Mouse (Mus musculus) heart, embryonic 16.5 days (tissue): ENCODE measurements around the gene Mill2. TPM values are rescaled to one million over a fixed set of nuclear protein-coding genes. Genes with fewer than 3 reads are reported as not detected.

Experiments
- ATAC-seq: fragments of 200-750 bp; cut with Nextera tagmentation; replicated peaks from 2 replicates; pipeline ENCODE4 v1.8.0; 2017; ENCODE audit warnings: moderate number of reproducible peaks; ENCODE audit not compliant: insufficient read depth, low FRiP score; ENCODE audit errors: extremely low read depth
- H3K27ac ChIP-seq: fragments of 300-500 bp; sonication (generic); 2 replicates; pipeline ENCODE4 v1.5.1; 2014; ENCODE audit warnings: mild to moderate bottlenecking, low read length, control low read depth, moderate library complexity
- H3K27me3 ChIP-seq: fragments of 300-500 bp; sonication (generic); 2 replicates; pipeline ENCODE4 v1.6.1; 2014; ENCODE audit warnings: low read length, mixed read lengths; ENCODE audit not compliant: control insufficient read depth, insufficient read depth
- H3K36me3 ChIP-seq: fragments of 300-500 bp; sonication (generic); 2 replicates; pipeline ENCODE4 v1.6.1; 2014; ENCODE audit not compliant: control insufficient read depth, insufficient read depth
- H3K4me1 ChIP-seq: fragments of 300-500 bp; sonication (generic); 2 replicates; pipeline ENCODE4 v1.6.1; 2014; ENCODE audit warnings: low read length, mixed read lengths; ENCODE audit not compliant: control insufficient read depth, insufficient read depth
- H3K4me2 ChIP-seq: fragments of 300-500 bp; sonication (generic); 2 replicates; pipeline ENCODE4 v1.6.1; 2014; ENCODE audit warnings: low read depth, mild to moderate bottlenecking, control low read depth, low read length
- H3K4me3 ChIP-seq: fragments of 300-500 bp; sonication (generic); 2 replicates; pipeline ENCODE4 v1.5.1; 2014; ENCODE audit warnings: mild to moderate bottlenecking, control low read depth, low read length
- H3K9ac ChIP-seq: fragments of 300-500 bp; sonication (generic); 2 replicates; pipeline ENCODE4 v1.6.1; 2014; ENCODE audit warnings: low read length, control low read depth
- H3K9me3 ChIP-seq: fragments of 300-500 bp; sonication (generic); replicated peaks from 2 replicates; pipeline ENCODE4 v1.6.1; 2016; ENCODE audit warnings: low read length; ENCODE audit not compliant: control insufficient read depth
- WGBS: fragments of 180-500 bp; shearing (Covaris S2); extraction: QIAGEN DNeasy Blood & Tissue Kit; methylation state at CpG from one replicate; pipeline ENCODE4 v1.1.7; 2014; 5-methylcytosine and 5-hydroxymethylcytosine counted together
- polyA plus RNA-seq: library from polyadenylated mRNA; unstranded; fragments of >200 nt; fragmentation: Nextera tagmentation; extraction: Ambion mirVana; gene quantifications from 2 replicates; pipeline ENCODE4 v1.2.1, GENCODE M21; 2015

Gene Mill2
- polyA plus RNA-seq, 1 experiment from 2014 or later, result 0.50 TPM

DNA sequence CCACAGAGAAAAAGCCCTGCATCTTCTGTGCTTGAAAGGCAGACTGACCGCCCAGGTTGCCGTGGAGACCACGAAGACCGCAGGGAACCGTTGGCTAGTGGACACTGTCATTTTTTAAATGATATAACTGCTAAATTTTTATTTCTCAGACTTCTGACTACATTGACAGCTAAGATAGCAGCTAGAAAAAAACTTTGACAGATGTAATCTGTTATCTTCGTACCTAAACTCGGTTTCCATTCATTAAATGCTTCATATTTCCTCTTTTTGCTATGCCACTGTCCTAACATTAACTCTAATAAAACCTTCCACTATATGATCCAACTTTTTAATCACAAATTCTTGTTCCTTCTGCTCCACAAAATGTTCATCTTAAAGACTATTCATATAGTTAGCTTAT, 10.2 kb upstream of the Mill2 start:
- Histone ChIP-seq H3K9me3 (no peaks in the 10 kb centered on the region), H3K4me2 (no peak overlapping the region), H3K4me1 (no peaks in the 10 kb centered on the region), H3K27me3 (no peaks in the 10 kb centered on the region), H3K9ac (no peak overlapping the region), H3K27ac (no peak overlapping the region), H3K4me3 (no peak overlapping the region), H3K36me3 (no peaks in the 10 kb centered on the region)
- no peak for ATAC-seq
- 85% methylated on average over 7 of the region's 7 CpGs for WGBS

DNA sequence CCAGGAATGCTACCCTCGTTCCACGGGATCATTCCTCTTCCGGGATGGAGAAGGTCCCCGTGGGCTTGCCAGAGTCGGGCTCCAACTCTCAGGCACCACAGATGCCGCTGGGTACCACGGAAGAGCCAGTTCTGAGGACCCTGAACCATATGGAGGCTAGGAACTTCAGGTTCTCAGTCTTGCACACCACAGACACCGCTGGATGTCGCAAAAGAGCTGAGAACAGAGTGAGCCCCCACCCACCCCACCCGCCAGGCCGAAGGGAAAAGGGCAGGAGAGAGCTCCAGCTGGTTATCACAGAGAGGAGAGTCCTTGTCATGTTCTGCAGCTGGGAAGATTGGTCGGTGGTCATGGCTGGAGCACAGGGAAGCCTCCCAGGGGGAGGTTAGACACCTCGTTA, 7.5 kb upstream of the Mill2 start:
- Histone ChIP-seq H3K36me3 (no peaks in the 10 kb centered on the region), H3K4me3 (no peak overlapping the region), H3K9ac (no peak overlapping the region), H3K4me1 (no peaks in the 10 kb centered on the region), H3K4me2 (no peak overlapping the region), H3K9me3 (no peaks in the 10 kb centered on the region), H3K27me3 (no peaks in the 10 kb centered on the region), H3K27ac (no peak overlapping the region)
- 28% methylated on average over 13 of the region's 13 CpGs for WGBS
- ATAC-seq, result no peak

DNA sequence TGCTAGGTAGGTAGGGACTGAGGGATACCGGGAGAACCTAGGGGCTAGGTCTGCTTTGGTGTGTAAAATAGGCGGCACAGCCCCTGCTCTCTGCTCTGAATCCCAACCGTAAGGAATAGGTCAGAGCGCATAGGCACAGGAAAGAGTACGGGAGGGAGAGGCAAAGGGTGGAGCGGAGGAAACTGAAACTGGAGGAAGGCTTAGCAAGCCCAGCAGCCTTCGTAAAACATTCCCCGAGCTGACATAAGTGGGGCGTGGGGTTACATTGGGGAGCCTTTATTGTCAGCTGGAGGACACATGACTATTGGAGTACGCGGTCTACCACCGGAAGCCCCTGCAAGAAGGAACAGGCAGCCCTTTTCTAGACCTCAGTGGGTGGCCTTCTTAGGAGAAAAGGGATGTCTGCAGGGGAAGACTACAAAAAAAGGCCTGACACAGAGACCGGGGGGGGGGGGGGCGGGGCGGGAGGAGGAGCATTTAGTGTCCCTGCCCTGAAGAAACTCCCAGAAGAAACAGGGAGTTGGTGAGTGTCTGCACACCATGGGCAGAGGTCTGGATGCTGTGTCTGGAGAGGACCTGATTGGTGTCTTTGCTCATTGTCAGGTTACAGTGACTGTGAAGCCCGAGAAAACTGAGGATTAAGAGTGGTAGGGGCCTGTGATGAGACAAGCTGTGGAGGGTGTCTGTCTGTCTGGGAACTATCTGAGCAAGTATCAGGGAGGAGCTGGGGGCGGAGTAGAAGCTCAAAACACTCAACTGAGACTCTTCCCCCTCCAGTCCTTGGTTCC, 814 bp downstream of the Mill2 start:
- 4% methylated on average over 14 of the region's 17 CpGs for WGBS

DNA sequence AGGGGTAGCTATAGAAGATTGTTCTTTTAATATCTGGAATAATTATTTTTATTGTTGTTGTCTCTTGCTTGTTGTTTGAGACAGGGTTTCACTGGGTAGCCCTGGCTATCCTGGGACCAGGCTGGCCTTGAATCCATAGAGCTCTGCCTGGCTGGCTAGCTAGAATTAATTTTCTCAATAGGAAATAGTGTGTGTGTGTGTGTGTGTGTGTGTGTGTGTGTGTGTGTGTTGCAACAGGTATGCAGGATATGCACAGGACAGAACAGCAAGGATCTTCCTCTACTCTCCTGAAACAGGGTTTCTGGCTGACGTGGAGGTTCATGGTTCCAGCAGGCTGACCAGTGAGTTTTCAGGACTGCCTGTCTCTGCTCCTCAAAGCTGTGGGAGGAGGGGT, 1.4 kb downstream of the Mill2 start:
- Histone ChIP-seq H3K9ac (no peak overlapping the region), H3K4me3 (peak overlapping the region; percentile 39), H3K4me2 (peak overlapping the region; percentile 73), H3K27me3 (no peaks in the 10 kb centered on the region), H3K36me3 (no peaks in the 10 kb centered on the region), H3K4me1 (peaks cover 3% of the 10 kb centered on the region; the same call in 1 of the 2 replicates), H3K27ac (no peak overlapping the region), H3K9me3 (no peaks in the 10 kb centered on the region)
- 83% methylated on average over 1 of the region's 1 CpGs for WGBS
- ATAC-seq, result no peak

More for the DNA sequence above, 814 bp downstream of the Mill2 start:
- Histone ChIP-seq H3K4me1 (peaks cover 3% of the 10 kb centered on the region; the same call in 1 of the 2 replicates), H3K27me3 (no peaks in the 10 kb centered on the region), H3K4me3 (peak overlapping the region; percentile 53), H3K36me3 (no peaks in the 10 kb centered on the region), H3K9ac (peak overlapping the region; percentile 68), H3K27ac (peak overlapping the region; percentile 79), H3K9me3 (no peaks in the 10 kb centered on the region), H3K4me2 (peak overlapping the region; percentile 73)
- ATAC-seq, result peak; percentile 83

DNA sequence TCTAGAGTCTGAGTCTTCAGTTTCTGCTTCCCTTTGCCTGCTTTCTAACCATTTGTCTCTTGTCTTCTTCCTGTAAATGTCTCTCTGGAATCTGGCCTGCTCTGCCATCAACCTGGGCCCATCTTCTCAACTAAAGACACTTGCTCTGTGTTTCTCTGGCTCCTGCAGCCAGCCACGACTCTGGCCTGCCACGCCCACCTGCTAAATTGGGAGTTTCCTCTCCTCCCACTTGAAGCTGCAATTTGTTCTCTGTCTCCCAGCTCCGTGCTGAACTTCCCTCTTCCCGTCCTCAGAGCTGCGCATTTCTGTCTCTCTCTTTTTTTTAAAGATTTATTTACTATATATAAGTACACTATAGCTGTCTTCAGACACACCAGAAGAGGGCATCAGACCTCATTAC, 5.0 kb downstream of the Mill2 start:
- WGBS, result 25% methylated on average over 5 of the region's 5 CpGs
- ATAC-seq, result no peak

DNA sequence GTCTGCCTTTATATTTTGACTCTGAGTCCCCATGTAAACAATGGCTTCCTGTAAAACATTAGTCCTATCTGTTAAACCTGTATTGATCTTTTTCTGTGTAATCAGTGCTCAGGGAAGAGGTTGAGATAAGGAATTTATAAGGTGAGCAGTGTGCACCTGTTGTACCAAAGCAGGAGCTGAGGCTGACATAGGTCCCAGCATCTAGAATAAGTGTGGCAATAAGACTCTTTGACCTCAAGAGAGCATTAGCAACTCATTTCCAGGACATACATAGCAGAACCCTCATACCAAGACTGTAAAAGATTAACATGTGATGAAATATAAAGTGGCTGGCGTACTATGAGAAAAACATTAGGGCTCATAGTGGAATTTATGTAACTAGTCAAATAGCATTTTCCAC, 8.6 kb downstream of the Mill2 start:
- ATAC-seq, result no peak
- Histone ChIP-seq H3K4me1 (no peaks in the 10 kb centered on the region), H3K9ac (no peak overlapping the region), H3K27ac (no peak overlapping the region), H3K27me3 (no peaks in the 10 kb centered on the region), H3K36me3 (no peaks in the 10 kb centered on the region), H3K4me3 (no peak overlapping the region), H3K9me3 (no peaks in the 10 kb centered on the region), H3K4me2 (no peak overlapping the region)
- WGBS, result 73% methylated on average over 1 of the region's 1 CpGs

More for the DNA sequence above, 5.0 kb downstream of the Mill2 start:
- Histone ChIP-seq H3K36me3 (no peaks in the 10 kb centered on the region), H3K27me3 (no peaks in the 10 kb centered on the region), H3K27ac (no peak overlapping the region), H3K4me2 (no peak overlapping the region), H3K4me1 (peaks cover 3% of the 10 kb centered on the region; the same call in 1 of the 2 replicates), H3K9ac (no peak overlapping the region), H3K4me3 (no peak overlapping the region), H3K9me3 (no peaks in the 10 kb centered on the region)

DNA sequence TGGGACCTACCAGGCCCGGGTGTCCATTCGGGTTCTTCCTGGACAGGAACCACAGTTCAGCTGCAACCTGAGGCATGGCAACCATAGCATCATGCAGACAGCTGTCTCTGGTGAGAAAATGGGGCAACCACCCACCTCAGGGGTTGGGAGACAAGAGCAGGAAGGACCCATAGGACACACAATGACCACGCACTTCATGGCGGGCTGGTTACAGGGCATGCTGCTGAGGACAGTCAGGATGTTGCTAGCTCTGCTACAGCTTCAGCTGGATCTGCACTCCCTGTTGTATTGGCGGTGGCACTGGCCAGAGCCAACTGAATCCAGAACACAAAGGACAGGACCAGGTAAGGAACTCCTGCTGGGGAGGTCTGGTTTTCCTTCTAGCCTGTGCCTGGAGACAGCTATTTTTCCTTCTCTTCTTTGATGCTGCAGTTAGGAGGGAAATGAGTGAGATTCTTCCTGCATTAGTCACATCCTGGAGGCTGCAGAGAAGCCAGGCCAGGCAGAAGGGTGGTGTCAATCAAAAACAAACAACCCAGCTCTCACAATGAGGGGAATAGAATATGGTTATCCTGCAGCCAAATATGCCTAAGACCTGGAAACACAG, 18.6 kb downstream of the Mill2 start:
- Histone ChIP-seq H3K4me1 (peaks cover 3% of the 10 kb centered on the region; the same call in 1 of the 2 replicates), H3K4me3 (no peak overlapping the region), H3K4me2 (no peak overlapping the region), H3K27me3 (no peaks in the 10 kb centered on the region), H3K36me3 (no peaks in the 10 kb centered on the region), H3K27ac (peak overlapping the region; percentile 54), H3K9me3 (peaks cover 4% of the 10 kb centered on the region; the same call in 1 of the 2 replicates), H3K9ac (no peak overlapping the region)
- ATAC-seq, result peak; percentile 76
- 62% methylated on average over 5 of the region's 5 CpGs for WGBS

DNA sequence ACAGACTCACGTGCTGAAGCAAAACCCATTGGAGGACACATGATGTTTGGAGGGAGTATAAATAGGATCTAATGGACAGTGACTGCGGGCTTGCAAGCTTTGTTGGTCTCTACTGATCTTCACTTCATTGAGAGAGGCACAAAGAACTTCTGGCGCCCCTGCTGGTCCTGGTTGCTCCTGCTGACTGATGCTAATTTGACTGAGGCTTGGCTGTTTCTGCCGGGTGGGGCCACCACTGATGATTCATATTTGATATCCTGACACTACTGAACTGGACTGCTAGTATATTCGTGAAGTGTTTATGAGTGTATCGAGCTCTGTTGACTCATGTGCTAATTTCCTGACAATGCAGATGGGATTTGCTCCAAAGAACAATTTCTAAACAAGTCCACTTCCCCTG, 23.0 kb downstream of the Mill2 start:
- WGBS, result 79% methylated on average over 6 of the region's 6 CpGs

DNA sequence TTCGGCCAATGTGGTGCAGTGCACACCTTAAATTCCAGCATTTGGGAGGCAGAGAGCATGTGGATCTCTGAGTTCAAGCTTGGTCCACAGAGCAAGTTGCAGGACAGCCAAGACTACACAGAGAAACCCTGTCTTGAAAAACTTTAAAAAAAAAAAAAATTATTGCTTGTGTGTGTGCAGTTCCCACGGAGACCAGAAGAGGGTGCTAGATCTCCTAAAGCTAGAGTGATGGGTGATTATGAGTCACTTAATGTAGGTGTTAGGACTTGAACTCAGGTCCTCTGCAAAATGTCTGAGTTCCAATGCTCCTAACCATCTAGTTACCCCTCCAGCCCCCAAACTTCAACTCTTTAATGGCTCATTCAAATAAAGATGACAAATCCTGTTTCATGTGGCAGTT, 28.7 kb downstream of the Mill2 start:
- no peak overlapping the region for H3K9ac ChIP-seq
- H3K36me3 ChIP-seq, result no peaks in the 10 kb centered on the region
- WGBS, result 83% methylated on average over 2 of the region's 2 CpGs

More for the DNA sequence above, 23.0 kb downstream of the Mill2 start:
- Histone ChIP-seq H3K36me3 (no peaks in the 10 kb centered on the region), H3K4me1 (peaks cover 3% of the 10 kb centered on the region; the same call in 1 of the 2 replicates), H3K4me3 (no peak overlapping the region), H3K27me3 (no peaks in the 10 kb centered on the region), H3K27ac (no peak overlapping the region), H3K9me3 (peaks cover 4% of the 10 kb centered on the region; the same call in 1 of the 2 replicates), H3K4me2 (no peak overlapping the region), H3K9ac (no peak overlapping the region)
- no peak for ATAC-seq

More for the DNA sequence above, 28.7 kb downstream of the Mill2 start:
- Histone ChIP-seq H3K4me3 (no peak overlapping the region), H3K27ac (no peak overlapping the region), H3K4me2 (no peak overlapping the region), H3K9me3 (0 out of 2 replicates have a peak, but pooled peaks cover 2% of the 10 kb centered on the region), H3K4me1 (peaks cover 6% of the 10 kb centered on the region), H3K27me3 (0 out of 2 replicates have a peak, but pooled peaks cover 2% of the 10 kb centered on the region)
- ATAC-seq, result no peak
